Mouse (Mus musculus) Patski (cell line): ENCODE measurements around the gene Lgalsl. TPM values are rescaled to one million over a fixed set of nuclear protein-coding genes. Genes with fewer than 3 reads are reported as not detected.

ENCODE experiments used
- ATAC-seq: fragments of 100-300 bp; one replicate; pipeline ENCODE4 v1.8.0; 2021
- CTCF ChIA-PET: fragments of 350-600 bp; sonication (Branson Sonifier 250); formaldehyde crosslinking; loops from one replicate; lab custom pipeline; 2022; ENCODE audit warnings: inconsistent platforms; lab: Charles Lee
- POLR2A ChIA-PET: fragments of 350-600 bp; sonication (Branson Sonifier 250); formaldehyde crosslinking; loops from one replicate; lab custom pipeline; 2022; ENCODE audit warnings: antibody characterized with exemption, inconsistent platforms; lab: Charles Lee
- DNase-seq: peaks from one replicate; pipeline ENCODE4 v3.0.0-alpha.2; 2011; ENCODE audit warnings: low read depth, low spot score
- H3K27me3 ChIP-seq: fragments of 371-371 bp; one replicate; pipeline ENCODE4 v1.5.1; 2021
- CTCF ChIP-seq: fragments of 100-300 bp; IDR thresholded peaks from one replicate; pipeline ENCODE4 v1.5.1; 2021
- in situ Hi-C: fragments of 300-500 bp; cut with MboI; formaldehyde crosslinking; loops from 3 replicates; pipeline ENCODE4 v1.11.1; 2018; ENCODE audit warnings: low pct_unique_long_range_greater_than_20kb, mixed read lengths
- polyA plus RNA-seq: library from polyadenylated mRNA; unstranded; gene quantifications from one replicate; pipeline ENCODE4 v1.2.3, GENCODE M21; 2021

Lgalsl gene
- polyA plus RNA-seq, result 5.3 TPM

DNA sequence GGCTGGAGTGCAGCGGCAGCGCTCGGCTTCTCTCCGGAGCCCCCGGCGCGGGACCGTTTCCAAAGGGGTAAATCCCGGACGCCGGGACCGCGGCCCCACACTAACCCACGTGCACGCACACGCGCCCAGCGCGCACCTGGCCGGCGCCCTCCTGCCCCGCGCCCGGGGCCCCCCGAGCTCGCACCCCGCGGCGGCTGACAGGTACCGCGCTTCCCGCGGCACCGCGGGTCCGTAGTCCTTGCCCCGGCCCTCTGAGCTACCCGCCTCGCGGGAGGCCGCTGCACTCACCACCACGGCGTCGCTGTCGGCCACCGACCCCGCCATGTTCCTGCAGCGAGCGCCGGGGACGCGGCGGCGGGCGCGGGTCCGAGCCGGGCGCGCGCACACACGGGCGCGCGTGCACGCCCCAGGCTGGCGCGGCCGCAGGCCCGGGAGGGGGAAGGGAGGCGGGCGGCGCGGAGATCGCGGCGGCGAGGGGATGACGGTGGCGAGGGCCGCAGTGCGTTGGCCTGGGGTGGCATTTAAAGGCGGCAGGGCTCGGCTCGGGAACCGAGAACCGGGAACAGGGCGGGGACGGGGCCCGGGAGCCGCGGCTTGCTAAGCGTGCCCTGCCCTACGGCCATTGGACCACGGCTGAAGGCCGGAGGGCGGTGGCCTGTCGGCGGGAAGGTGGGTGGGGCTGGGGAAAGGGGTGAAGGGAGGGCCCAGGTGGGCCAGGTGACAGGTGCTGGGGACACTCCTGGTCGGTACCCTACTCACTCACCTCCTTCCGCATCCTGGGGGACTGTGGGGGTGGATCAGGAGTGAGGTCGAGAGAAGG lies at the start of gene Lgalsl:
Lgalsl (minus strand) TSS at position 371 of the 820 bp plus-strand sequence.
- CTCF ChIA-PET, result no interaction called here
- TF ChIP-seq CTCF, result no peak

DNA sequence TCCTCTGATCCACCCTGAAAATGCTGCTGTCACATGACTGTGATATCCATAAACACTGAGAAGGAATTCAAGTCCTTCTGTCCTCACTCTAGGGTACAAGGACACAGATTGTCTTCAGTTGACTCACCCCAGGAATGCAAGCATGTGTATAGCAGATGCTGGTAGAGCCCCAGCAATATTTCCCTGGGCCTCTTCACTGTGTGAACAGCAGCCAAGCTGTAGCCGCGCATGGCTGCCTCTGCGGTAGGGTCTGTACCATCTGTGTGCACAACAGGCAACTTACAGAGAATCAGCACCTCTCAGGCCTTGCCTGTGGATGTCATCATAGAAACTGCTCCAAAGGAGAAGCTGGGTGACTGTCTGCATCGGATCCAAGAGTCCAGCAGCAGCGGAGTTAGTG lies 47.8 kb upstream of the Lgalsl start:
- no peak for DNase-seq

More for the DNA sequence above, at the start of gene Lgalsl:
- DNase-seq, result no peak
- no peaks in the 10 kb centered on the region for H3K27me3 ChIP-seq
- in situ Hi-C loops, result no loop called here
- POLR2A ChIA-PET, result no interaction called here
- peak; percentile 76 for ATAC-seq

GRCm38 (mm10) chr11:20877578-20878096 lies 46.8 kb upstream of the Lgalsl start:
- ChIA-PET POLR2A (interaction anchor here (1.0 kb wide), 1 partner anchor 18 kb away, joined by 4 read pairs; no protein-coding TSS in a partner anchor), CTCF (interaction anchor here (1.0 to 1.3 kb wide), 2 partner anchors 24 to 83 kb away, joined by 3 read pairs; no protein-coding TSS in a partner anchor)
- no peak for DNase-seq
- in situ Hi-C loops, result no loop called here
- H3K27me3 ChIP-seq, result no peaks in the 10 kb centered on the region
- TF ChIP-seq CTCF, result no peak
- ATAC-seq, result no peak

More for the DNA sequence above, 47.8 kb upstream of the Lgalsl start:
- no peaks in the 10 kb centered on the region for H3K27me3 ChIP-seq
- POLR2A ChIA-PET, result no interaction called here
- no peak for TF ChIP-seq CTCF
- in situ Hi-C loops, result no loop called here
- ATAC-seq, result peak; percentile 96
- CTCF ChIA-PET, result no interaction called here

DNA sequence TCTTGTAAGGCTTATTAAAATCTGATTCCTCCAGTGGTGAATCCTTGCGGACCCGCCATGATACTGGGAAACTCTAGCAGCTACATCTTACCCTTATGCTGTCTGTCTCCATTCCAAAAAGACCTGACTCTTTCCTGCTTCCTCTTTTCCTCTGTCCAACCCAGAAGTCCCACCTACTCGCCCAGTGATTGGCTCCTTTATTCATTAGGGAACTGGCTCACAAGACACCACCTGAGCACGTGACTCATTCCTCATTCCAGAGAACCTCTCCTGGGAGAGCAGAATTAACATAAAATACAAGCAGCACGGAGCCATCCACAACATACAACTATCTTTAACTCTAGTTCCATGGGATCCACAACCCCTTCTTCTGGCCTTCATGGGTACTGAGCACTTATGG lies 42.5 kb upstream of the Lgalsl start:
- TF ChIP-seq CTCF, result no peak
- no peaks in the 10 kb centered on the region for H3K27me3 ChIP-seq
- DNase-seq, result no peak
- no peak for ATAC-seq
- in situ Hi-C loops, result no loop called here
- CTCF ChIA-PET, result interaction anchor here (1.2 kb wide), 1 partner anchor 10 kb away, joined by 4 read pairs; no protein-coding TSS in a partner anchor
- POLR2A ChIA-PET, result no interaction called here

DNA sequence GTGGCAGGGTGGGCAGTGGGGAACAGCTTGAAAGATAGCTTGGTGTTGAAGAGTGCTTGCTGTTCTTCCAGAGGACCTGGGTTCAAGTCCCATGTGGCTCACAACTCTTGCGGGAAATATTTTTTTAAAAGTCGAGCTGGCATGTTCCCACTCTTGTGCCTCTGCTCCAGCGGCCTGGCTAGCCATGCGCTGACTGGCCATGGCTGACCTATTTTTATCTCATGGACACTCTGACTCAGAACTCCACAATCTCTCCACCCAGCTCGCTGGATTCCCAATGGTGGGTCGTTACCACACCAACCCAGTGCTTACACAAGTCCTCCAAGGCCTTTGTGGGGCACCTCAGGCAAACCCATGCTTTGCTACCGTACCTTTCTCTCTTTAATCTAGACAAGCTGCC lies 42.1 kb upstream of the Lgalsl start:
- POLR2A ChIA-PET, result no interaction called here
- no peak for DNase-seq

GRCm38 (mm10) chr11:20872444-20872843 lies 41.6 kb upstream of the Lgalsl start:
- in situ Hi-C loops, result no loop called here
- ATAC-seq (no peak), DNase-seq (no peak)
- POLR2A ChIA-PET, result no interaction called here
- CTCF ChIA-PET, result no interaction called here
- H3K27me3 ChIP-seq, result no peaks in the 10 kb centered on the region
- TF ChIP-seq CTCF, result no peak

More for the DNA sequence above, 42.1 kb upstream of the Lgalsl start:
- no peaks in the 10 kb centered on the region for H3K27me3 ChIP-seq
- ATAC-seq, result no peak
- CTCF ChIA-PET, result interaction anchor here (1.2 kb wide), 1 partner anchor 10 kb away, joined by 4 read pairs; no protein-coding TSS in a partner anchor
- no peak for TF ChIP-seq CTCF
- in situ Hi-C loops, result no loop called here

GRCm38 (mm10) chr11:20869927-20870326 lies 39.1 kb upstream of the Lgalsl start:
- CTCF ChIA-PET, result interaction anchor here (1.2 to 2.1 kb wide), 2 partner anchors 10 to 20 kb away, joined by 3 to 5 read pairs; no protein-coding TSS in a partner anchor
- in situ Hi-C loops, result no loop called here
- POLR2A ChIA-PET, result no interaction called here
- ATAC-seq, result no peak
- no peaks in the 10 kb centered on the region for H3K27me3 ChIP-seq
- no peak for DNase-seq
- no peak for TF ChIP-seq CTCF

- no peak for DNase-seq
- no peaks in the 10 kb centered on the region for H3K27me3 ChIP-seq
- no peak for TF ChIP-seq CTCF
- no peak for ATAC-seq
- POLR2A ChIA-PET, result no interaction called here
- in situ Hi-C loops, result no loop called here
- CTCF ChIA-PET, result interaction anchor here (1.1 kb wide), 1 partner anchor 11 kb away, joined by 3 read pairs; no protein-coding TSS in a partner anchor
Measured at GRCm38 (mm10) chr11:20865450-20865849, 34.6 kb upstream of the Lgalsl start.

GRCm38 (mm10) chr11:20864647-20865046 lies 33.8 kb upstream of the Lgalsl start:
- in situ Hi-C loops, result no loop called here
- H3K27me3 ChIP-seq, result no peaks in the 10 kb centered on the region
- ATAC-seq (no peak), DNase-seq (no peak)
- no peak for TF ChIP-seq CTCF
- CTCF ChIA-PET, result interaction anchor here (1.1 kb wide), 1 partner anchor 11 kb away, joined by 3 read pairs; no protein-coding TSS in a partner anchor
- POLR2A ChIA-PET, result no interaction called here

DNA sequence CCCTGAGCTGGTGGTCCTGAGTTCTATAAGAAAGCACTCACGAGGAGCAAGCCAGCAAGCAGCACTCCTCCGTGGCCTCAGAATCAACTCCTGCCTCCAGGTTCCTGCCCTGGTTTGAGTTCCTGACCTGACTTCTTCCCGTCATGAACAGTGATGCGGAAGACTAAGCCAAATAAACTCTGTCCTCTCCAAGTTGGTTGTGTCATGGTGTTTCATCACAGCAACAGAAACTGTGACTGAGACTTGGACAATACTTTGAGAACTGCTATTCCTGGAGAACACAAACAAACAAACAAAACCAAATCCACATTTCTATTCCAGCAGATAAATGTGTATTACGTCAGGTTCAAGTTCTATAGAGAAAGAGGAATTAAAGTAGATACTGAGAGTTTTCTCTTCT lies 31.2 kb upstream of the Lgalsl start:
- TF ChIP-seq CTCF, result no peak
- H3K27me3 ChIP-seq, result no peaks in the 10 kb centered on the region
- ATAC-seq (no peak), DNase-seq (no peak)
- POLR2A ChIA-PET, result no interaction called here
- in situ Hi-C loops, result no loop called here
- CTCF ChIA-PET, result no interaction called here

DNA sequence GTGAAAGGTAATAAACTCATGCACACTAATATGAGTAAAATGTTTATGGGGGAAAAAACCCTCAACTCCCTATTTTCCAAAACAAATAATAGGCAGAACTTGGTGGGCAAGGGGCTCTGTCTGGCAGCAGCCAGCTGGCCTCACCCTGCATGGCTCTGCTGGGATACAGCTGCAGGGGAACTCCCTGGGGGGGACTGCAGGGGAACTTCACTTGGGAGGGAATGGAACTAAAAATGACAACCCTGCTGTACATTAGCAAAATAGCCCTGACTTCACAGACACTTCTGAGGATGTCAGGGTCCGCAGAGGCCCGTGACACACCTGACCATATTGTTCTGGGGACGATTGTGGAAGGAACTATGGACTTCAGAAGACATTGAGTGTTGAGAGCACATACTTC lies 29.5 kb upstream of the Lgalsl start:
- ATAC-seq (no peak), DNase-seq (no peak)
- ChIA-PET POLR2A (no interaction called here), CTCF (interaction anchor here (1.3 to 1.5 kb wide), 2 partner anchors 8 to 23 kb away, joined by 3 to 5 read pairs; no protein-coding TSS in a partner anchor)
- H3K27me3 ChIP-seq, result no peaks in the 10 kb centered on the region
- in situ Hi-C loops, result no loop called here
- TF ChIP-seq CTCF, result no peak
